17 mouse cellular contexts compared by ENCODE assay signal in the genomic region with DNA sequence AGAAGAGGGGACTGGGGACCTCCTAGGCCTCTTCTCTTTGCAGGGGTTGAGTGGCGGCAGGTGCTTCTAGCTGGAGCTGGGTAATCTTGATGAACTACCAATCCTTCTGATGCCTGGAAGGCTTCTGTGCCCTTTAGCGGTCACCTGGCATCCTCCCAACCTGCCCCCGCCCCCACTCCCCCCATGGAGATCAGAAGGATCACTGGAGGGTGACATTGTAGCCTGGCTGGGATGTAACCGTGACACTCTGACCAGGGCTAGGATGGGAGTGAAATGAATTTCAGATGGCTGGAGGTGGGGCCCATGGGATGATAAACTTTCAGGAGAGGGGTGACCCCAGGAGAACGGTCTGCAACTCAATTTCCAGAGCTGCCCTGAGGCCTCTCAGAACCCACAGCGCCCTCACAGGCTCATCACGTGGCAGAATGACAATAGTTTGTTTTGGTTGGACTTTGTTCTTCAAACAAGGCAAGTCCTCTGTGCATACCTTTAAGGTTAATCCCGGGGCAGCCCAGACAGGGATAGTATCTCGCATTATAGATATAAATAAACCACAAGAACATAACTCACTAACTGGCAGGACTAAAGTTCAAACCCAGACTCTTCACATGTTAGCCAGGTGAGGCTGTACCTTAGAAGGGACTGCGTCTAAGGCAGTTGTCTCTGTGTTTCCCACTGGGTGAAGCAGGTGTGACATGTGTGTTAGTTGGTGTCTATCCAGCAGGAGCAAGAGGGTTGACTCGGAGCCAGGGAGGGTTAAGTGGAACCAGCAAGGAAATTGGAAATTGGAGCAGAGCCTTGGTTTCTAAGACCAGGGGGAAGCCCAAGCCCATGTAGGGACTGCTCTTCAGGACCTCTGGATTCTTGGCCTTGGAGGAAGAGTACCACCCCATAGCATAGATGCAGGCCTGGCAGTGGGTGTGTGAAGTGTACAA. TPM values are rescaled to one million over a fixed set of nuclear protein-coding genes. Genes with fewer than 3 reads are reported as not detected.
DNase-seq lines count a peak whose midpoint lies in the region; ATAC-seq and TF ChIP-seq lines count a peak whose summit lies in the region.
"Had no signal": no experiment of that assay in that cellular context is flagged by ENCODE, and none has a peak within 500 bp of the region (broad histone marks: within the 10 kb centered on the region; RNA-seq: fewer than 3 reads in every experiment).

No protein-coding gene starts in this region.

- H3K9me3 ChIP-seq in forebrain, embryonic 12.5 days, result no peaks in the 10 kb centered on the region
- no peaks in the 10 kb centered on the region for H3K9me3 ChIP-seq in forebrain, postnatal 0 days (ENCODE audit: low read length)
- no peaks in the 10 kb centered on the region for H3K9me3 ChIP-seq in liver, embryonic 12.5 days (replicated peaks)
- no peaks in the 10 kb centered on the region for H3K9me3 ChIP-seq in kidney, embryonic 16.5 days (ENCODE audit: low read length)
- H3K9me3 ChIP-seq in stomach, postnatal 0 days (ENCODE audit: control insufficient read depth, low read length), result no peaks in the 10 kb centered on the region
- H3K9me3 ChIP-seq: embryonic facial prominence, embryonic 15.5 days; limb, embryonic 10.5 days; neural tube, embryonic 12.5 days had no signal

- no peak for DNase-seq in forebrain, postnatal 0 days
- no peak for DNase-seq in liver
- DNase-seq in stomach, postnatal 0 days (ENCODE audit: low spot score), result peak; percentile 44
- DNase-seq in urinary bladder, postnatal 36 days (ENCODE audit: low spot score in 2 of 2), result no peak
- no peak for DNase-seq in right cerebral cortex, postnatal 25 days
- DNase-seq: adrenal gland, postnatal 14 days; lung, postnatal 10 days; midbrain, embryonic 14.5 days; thymus, adult 18-20 months had no signal

- TF ChIP-seq EP300 in stomach, postnatal 0 days (optimal IDR thresholded peaks at IDR 0.05), result no peak

- H3K4me3 ChIP-seq in forebrain, embryonic 12.5 days (replicated peaks), result no peak overlapping the region
- H3K4me3 ChIP-seq in forebrain, postnatal 0 days (ENCODE audit: low read depth, low read length), result no peak overlapping the region
- H3K4me3 ChIP-seq in liver, embryonic 12.5 days, result no peak overlapping the region
- no peak overlapping the region for H3K4me3 ChIP-seq in kidney, embryonic 16.5 days (ENCODE audit: low read length)
- H3K4me3 ChIP-seq in stomach, postnatal 0 days (ENCODE audit: low read depth, low read length), result no peak overlapping the region
- H3K4me3 ChIP-seq: embryonic facial prominence, embryonic 15.5 days; limb, embryonic 10.5 days; neural tube, embryonic 12.5 days had no signal

- H3K4me2 ChIP-seq in forebrain, embryonic 12.5 days, result no peak overlapping the region
- H3K4me2 ChIP-seq in forebrain, postnatal 0 days (ENCODE audit: low read depth), result no peak overlapping the region
- H3K4me2 ChIP-seq in liver, embryonic 12.5 days, result no peak overlapping the region
- H3K4me2 ChIP-seq in kidney, embryonic 16.5 days (replicated peaks; ENCODE audit: low read depth, low read length), result no peak overlapping the region
- H3K4me2 ChIP-seq in stomach, postnatal 0 days (replicated peaks; ENCODE audit: low read depth), result no peak overlapping the region
- H3K4me2 ChIP-seq: embryonic facial prominence, embryonic 15.5 days; neural tube, embryonic 12.5 days had no signal

- H3K27me3 ChIP-seq in forebrain, embryonic 12.5 days, result 0 out of 2 replicates have a peak, but pooled peaks cover 8% of the 10 kb centered on the region
- no peaks in the 10 kb centered on the region for H3K27me3 ChIP-seq in forebrain, postnatal 0 days (ENCODE audit: insufficient read depth, low read length)
- H3K27me3 ChIP-seq in liver, embryonic 12.5 days (replicated peaks), result no peaks in the 10 kb centered on the region
- H3K27me3 ChIP-seq in kidney, embryonic 16.5 days (ENCODE audit: insufficient read depth, low read length), result no peaks in the 10 kb centered on the region
- no peaks in the 10 kb centered on the region for H3K27me3 ChIP-seq in stomach, postnatal 0 days (ENCODE audit: control insufficient read depth, insufficient read depth, low read length)
- H3K27me3 ChIP-seq: embryonic facial prominence, embryonic 15.5 days; neural tube, embryonic 12.5 days had no signal

- H3K36me3 ChIP-seq in forebrain, embryonic 12.5 days (replicated peaks), result no peaks in the 10 kb centered on the region
- no peaks in the 10 kb centered on the region for H3K36me3 ChIP-seq in forebrain, postnatal 0 days (ENCODE audit: insufficient read depth)
- no peaks in the 10 kb centered on the region for H3K36me3 ChIP-seq in liver, embryonic 12.5 days
- H3K36me3 ChIP-seq in kidney, embryonic 16.5 days (ENCODE audit: insufficient read depth, low read length), result no peaks in the 10 kb centered on the region
- no peaks in the 10 kb centered on the region for H3K36me3 ChIP-seq in stomach, postnatal 0 days (ENCODE audit: control insufficient read depth, insufficient read depth, low read length)
- H3K36me3 ChIP-seq: embryonic facial prominence, embryonic 15.5 days; limb, embryonic 10.5 days; neural tube, embryonic 12.5 days had no signal

- TF ChIP-seq CTCF in forebrain, postnatal 0 days (IDR thresholded peaks at IDR 0.05; ENCODE audit: low read depth), result no peak
- no peak for TF ChIP-seq CTCF in stomach, postnatal 0 days (IDR thresholded peaks at IDR 0.05; ENCODE audit: low read depth)

- WGBS in forebrain, embryonic 12.5 days, result 57% methylated on average over 11 of the region's 11 CpGs
- WGBS in forebrain, postnatal 0 days, result 56% methylated on average over 11 of the region's 11 CpGs
- WGBS in liver, embryonic 12.5 days (ENCODE audit: insufficient replicate concordance), result 56% methylated on average over 11 of the region's 11 CpGs
- 32% methylated on average over 11 of the region's 11 CpGs for WGBS in kidney, embryonic 16.5 days
- 44% methylated on average over 11 of the region's 11 CpGs for WGBS in stomach, postnatal 0 days

- ATAC-seq in forebrain, embryonic 12.5 days (ENCODE audit: low FRiP score), result no peak
- no peak for ATAC-seq in forebrain, postnatal 0 days
- ATAC-seq in liver, embryonic 12.5 days, result no peak
- peak; percentile 35 for ATAC-seq in kidney, embryonic 16.5 days (ENCODE audit: low FRiP score, low TSS enrichment)
- peak; percentile 69 for ATAC-seq in stomach, postnatal 0 days (ENCODE audit: low FRiP score, low TSS enrichment)

- H3K27ac ChIP-seq in forebrain, embryonic 12.5 days, result peak overlapping the region; percentile 54; the same call in 1 of the 2 replicates
- no peak overlapping the region for H3K27ac ChIP-seq in forebrain, postnatal 0 days (ENCODE audit: low read depth, low read length)
- peak overlapping the region; percentile 39 for H3K27ac ChIP-seq in liver, embryonic 12.5 days
- peak overlapping the region; percentile 67 for H3K27ac ChIP-seq in kidney, embryonic 16.5 days (ENCODE audit: low read length)
- H3K27ac ChIP-seq in stomach, postnatal 0 days (replicated peaks), result no peak overlapping the region
- H3K27ac ChIP-seq: embryonic facial prominence, embryonic 15.5 days; limb, embryonic 10.5 days; neural tube, embryonic 12.5 days had no signal

- peaks cover 26% of the 10 kb centered on the region for H3K4me1 ChIP-seq in forebrain, embryonic 12.5 days
- H3K4me1 ChIP-seq in forebrain, postnatal 0 days (ENCODE audit: insufficient read depth), result peaks cover 6% of the 10 kb centered on the region; the same call in 1 of the 2 replicates
- H3K4me1 ChIP-seq in liver, embryonic 12.5 days, result peaks cover 67% of the 10 kb centered on the region
- H3K4me1 ChIP-seq in kidney, embryonic 16.5 days (ENCODE audit: insufficient read depth, low read length), result peaks cover 59% of the 10 kb centered on the region
- H3K4me1 ChIP-seq in stomach, postnatal 0 days (replicated peaks; ENCODE audit: control insufficient read depth, insufficient read depth), result no peaks in the 10 kb centered on the region; the same call in 1 of the 2 replicates

- H3K9ac ChIP-seq in forebrain, embryonic 12.5 days, result no peak overlapping the region
- no peak overlapping the region for H3K9ac ChIP-seq in forebrain, postnatal 0 days
- no peak overlapping the region for H3K9ac ChIP-seq in liver, embryonic 12.5 days
- H3K9ac ChIP-seq in kidney, embryonic 16.5 days (replicated peaks; ENCODE audit: low read length), result no peak overlapping the region
- no peak overlapping the region for H3K9ac ChIP-seq in stomach, postnatal 0 days (ENCODE audit: low read length)
- H3K9ac ChIP-seq: embryonic facial prominence, embryonic 15.5 days; neural tube, embryonic 12.5 days had no signal

RNA-seq across cellular contexts. Expression of a gene that starts 25.2 kb away (rescaled TPM):
- 2.6 and 3.2 TPM in 2 replicates for polyA plus RNA-seq in forebrain, embryonic 12.5 days (2016; fragmentation: Nextera tagmentation; extraction: Ambion mirVana)
- total RNA-seq in forebrain, postnatal 0 days (2014; rRNA removed), result 2.9 and 5.1 TPM in 2 replicates
- polyA plus RNA-seq in forebrain, postnatal 0 days (2015; fragmentation: Nextera tagmentation; extraction: Ambion mirVana), result 1.8 and 2.4 TPM in 2 replicates
- polyA plus RNA-seq in liver, embryonic 12.5 days (2016; fragmentation: Nextera tagmentation; extraction: Ambion mirVana), result 0.10 and 0.11 TPM in 2 replicates
- 0.18 and 0.47 TPM in 2 replicates for polyA plus RNA-seq in kidney, embryonic 16.5 days (2015; fragmentation: Nextera tagmentation; extraction: Ambion mirVana)
- polyA plus RNA-seq in stomach, postnatal 0 days (2015; fragmentation: Nextera tagmentation; extraction: Ambion mirVana), result 1.3 and 1.6 TPM in 2 replicates
- total RNA-seq: common myeloid progenitor, adult 5-6 weeks; hematopoietic stem cell, adult 5-6 weeks had no signal

RNA-seq across cellular contexts. Expression of a gene that starts 38.7 kb away (rescaled TPM):
- polyA plus RNA-seq in forebrain, embryonic 12.5 days (2016; fragmentation: Nextera tagmentation; extraction: Ambion mirVana), result 2.0 and 2.1 TPM in 2 replicates
- 1.8 and 2.4 TPM in 2 replicates for total RNA-seq in forebrain, postnatal 0 days (2014; rRNA removed)
- polyA plus RNA-seq in forebrain, postnatal 0 days (2015; fragmentation: Nextera tagmentation; extraction: Ambion mirVana), result 3.8 and 5.0 TPM in 2 replicates
- polyA plus RNA-seq in liver, embryonic 12.5 days (2016; fragmentation: Nextera tagmentation; extraction: Ambion mirVana), result 0.69 and 0.81 TPM in 2 replicates
- polyA plus RNA-seq in kidney, embryonic 16.5 days (2015; fragmentation: Nextera tagmentation; extraction: Ambion mirVana), result 2.1 and 2.6 TPM in 2 replicates
- polyA plus RNA-seq in stomach, postnatal 0 days (2015; fragmentation: Nextera tagmentation; extraction: Ambion mirVana), result 4.7 and 5.3 TPM in 2 replicates
- total RNA-seq: common myeloid progenitor, adult 5-6 weeks; hematopoietic stem cell, adult 5-6 weeks had no signal

Comparison
In these comparisons a context has a peak if more than half of its experiments do, and no peak if none do; other contexts are left out.
1. H3K27ac ChIP-seq: peak in forebrain, embryonic 12.5 days (single experiment), liver, embryonic 12.5 days (single experiment) and kidney, embryonic 16.5 days (single experiment); none in forebrain, postnatal 0 days (single experiment) and stomach, postnatal 0 days (single experiment).
2. ATAC-seq: peak in kidney, embryonic 16.5 days (single experiment) and stomach, postnatal 0 days (single experiment); none in forebrain, embryonic 12.5 days (single experiment), forebrain, postnatal 0 days (single experiment) and liver, embryonic 12.5 days (single experiment).